Mouse (Mus musculus) kidney, postnatal 0 days (tissue): ENCODE measurements at regions not wholly inside any gene's neighbourhood (a gene's known extent, or its start where the extent isn't known, plus 50 kb on each side); places are given as distances from the start of the nearest gene placed in this dataset.

ENCODE experiments used
- ATAC-seq: fragments of 200-750 bp; cut with Nextera tagmentation; replicated peaks from 2 replicates; pipeline ENCODE4 v1.8.0; 2017; ENCODE audit warnings: low read depth, moderate number of reproducible peaks, moderate TSS enrichment, moderate library complexity; ENCODE audit not compliant: low FRiP score
- DNase-seq: peaks from one replicate; pipeline ENCODE4 v3.0.0-alpha.2; 2016; ENCODE audit warnings: low spot score
- H3K27ac ChIP-seq: fragments of 300-500 bp; sonication (generic); 2 replicates; pipeline ENCODE4 v1.5.1; 2014; ENCODE audit warnings: mild to moderate bottlenecking
- H3K27me3 ChIP-seq: fragments of 300-500 bp; sonication (generic); 2 replicates; pipeline ENCODE4 v1.6.1; 2014; ENCODE audit warnings: low read length, mixed read lengths; ENCODE audit not compliant: insufficient read depth
- H3K36me3 ChIP-seq: fragments of 300-500 bp; sonication (generic); 2 replicates; pipeline ENCODE4 v1.6.1; 2014; ENCODE audit warnings: low read length, mixed read lengths; ENCODE audit not compliant: insufficient read depth
- H3K4me1 ChIP-seq: fragments of 300-500 bp; sonication (generic); replicated peaks from 2 replicates; pipeline ENCODE4 v1.6.1; 2014; ENCODE audit warnings: antibody characterized with exemption, low read length, mixed read lengths; ENCODE audit not compliant: insufficient read depth
- H3K4me2 ChIP-seq: fragments of 300-500 bp; sonication (generic); 2 replicates; pipeline ENCODE4 v1.6.1; 2014; ENCODE audit warnings: mild to moderate bottlenecking, low read length, moderate library complexity, mixed read lengths
- H3K4me3 ChIP-seq: fragments of 300-500 bp; sonication (generic); replicated peaks from 2 replicates; pipeline ENCODE4 v1.5.1; 2014; ENCODE audit warnings: low read depth, low read length
- H3K9ac ChIP-seq: fragments of 300-500 bp; sonication (generic); 2 replicates; pipeline ENCODE4 v1.6.1; 2014; ENCODE audit warnings: low read depth, low read length
- H3K9me3 ChIP-seq: fragments of 300-500 bp; sonication (generic); replicated peaks from 2 replicates; pipeline ENCODE4 v1.6.1; 2016; ENCODE audit warnings: low read length, inconsistent platforms, mixed read lengths
- CTCF ChIP-seq: IDR thresholded peaks from 2 replicates; pipeline ENCODE4 v1.5.1; 2016; ENCODE audit warnings: antibody characterized with exemption, low read depth, mild to moderate bottlenecking, moderate library complexity
- WGBS: fragments of 180-500 bp; shearing (Covaris S2); extraction: QIAGEN DNeasy Blood & Tissue Kit; methylation state at CpG from one replicate; pipeline ENCODE4 v1.1.7; 2014; 5-methylcytosine and 5-hydroxymethylcytosine counted together

DNA sequence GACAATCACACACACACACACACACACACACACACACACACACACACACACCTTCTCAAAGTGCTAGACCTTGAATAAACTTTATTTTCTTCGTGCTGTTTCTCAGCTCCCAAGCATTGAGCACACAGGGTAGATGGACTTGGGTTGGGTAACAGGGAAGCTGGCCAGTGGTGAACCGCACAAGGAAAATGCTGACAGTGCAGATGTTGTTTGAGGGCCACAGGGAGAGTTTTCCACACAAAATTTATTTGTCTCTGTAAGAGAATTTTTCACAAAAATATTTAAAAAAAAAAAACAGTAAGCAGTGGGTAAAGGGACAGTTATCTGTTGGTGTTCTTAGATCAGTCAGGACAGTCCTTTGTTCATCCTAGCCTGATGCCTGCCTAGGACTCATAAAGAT is 110.8 kb upstream of the Usp24 start:
- Histone ChIP-seq H3K9ac (no peak overlapping the region), H3K4me2 (no peak overlapping the region), H3K4me3 (no peak overlapping the region), H3K27ac (no peak overlapping the region), H3K4me1 (peaks cover 3% of the 10 kb centered on the region; the same call in 1 of the 2 replicates), H3K36me3 (no peaks in the 10 kb centered on the region), H3K27me3 (no peaks in the 10 kb centered on the region), H3K9me3 (no peaks in the 10 kb centered on the region)
- ATAC-seq, result no peak
- WGBS, result 92% methylated on average over 2 of the region's 2 CpGs
- DNase-seq, result no peak
- no peak for TF ChIP-seq CTCF

GRCm38 (mm10) chr4:106206023-106206422 is 110.0 kb upstream of the Usp24 start:
- Histone ChIP-seq H3K36me3 (no peaks in the 10 kb centered on the region), H3K27ac (no peak overlapping the region), H3K9me3 (no peaks in the 10 kb centered on the region), H3K4me2 (no peak overlapping the region), H3K9ac (no peak overlapping the region), H3K4me3 (no peak overlapping the region), H3K27me3 (no peaks in the 10 kb centered on the region), H3K4me1 (no peaks in the 10 kb centered on the region)
- DNase-seq, result peak; percentile 23
- 36% methylated on average over 2 of the region's 2 CpGs for WGBS
- peak; percentile 52 for TF ChIP-seq CTCF
- ATAC-seq, result peak; percentile 65

DNA sequence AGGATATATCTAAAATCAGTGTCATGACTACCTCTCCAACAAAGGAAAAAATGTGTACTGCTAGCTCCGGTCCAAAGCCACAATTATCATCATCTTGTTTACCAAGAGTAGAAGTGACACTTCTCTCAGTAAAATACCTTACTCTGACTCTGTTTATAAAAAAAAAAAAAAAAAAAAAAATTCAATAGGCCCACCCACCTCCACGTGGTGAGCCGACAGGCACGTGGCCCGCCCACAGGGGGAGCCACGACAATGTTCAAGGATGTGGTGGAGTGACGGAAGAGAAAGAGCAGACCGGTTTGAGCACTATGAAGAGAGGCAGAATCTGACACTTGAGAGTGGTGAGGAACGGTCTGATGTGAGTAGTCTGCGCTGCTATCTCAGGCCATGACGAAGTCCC is 106.5 kb upstream of the Usp24 start:
- 87% methylated on average over 11 of the region's 11 CpGs for WGBS
- no peaks in the 10 kb centered on the region for H3K36me3 ChIP-seq
- no peaks in the 10 kb centered on the region for H3K9me3 ChIP-seq
- no peak for TF ChIP-seq CTCF
- H3K27me3 ChIP-seq, result no peaks in the 10 kb centered on the region
- no peak overlapping the region for H3K4me2 ChIP-seq
- ATAC-seq (no peak), DNase-seq (no peak)
- no peak overlapping the region for H3K9ac ChIP-seq
- H3K27ac ChIP-seq, result no peak overlapping the region
- no peaks in the 10 kb centered on the region for H3K4me1 ChIP-seq
- H3K4me3 ChIP-seq, result no peak overlapping the region

GRCm38 (mm10) chr4:106209975-106210374 is 106.0 kb upstream of the Usp24 start:
- Histone ChIP-seq H3K4me2 (no peak overlapping the region), H3K27ac (no peak overlapping the region), H3K9ac (no peak overlapping the region), H3K27me3 (no peaks in the 10 kb centered on the region), H3K9me3 (no peaks in the 10 kb centered on the region), H3K4me3 (no peak overlapping the region), H3K4me1 (no peaks in the 10 kb centered on the region), H3K36me3 (no peaks in the 10 kb centered on the region)
- DNase-seq, result no peak
- WGBS, result 96% methylated on average over 1 of the region's 1 CpGs
- ATAC-seq, result no peak
- TF ChIP-seq CTCF, result peak; percentile 23; the same call in 1 of the 2 replicates

DNA sequence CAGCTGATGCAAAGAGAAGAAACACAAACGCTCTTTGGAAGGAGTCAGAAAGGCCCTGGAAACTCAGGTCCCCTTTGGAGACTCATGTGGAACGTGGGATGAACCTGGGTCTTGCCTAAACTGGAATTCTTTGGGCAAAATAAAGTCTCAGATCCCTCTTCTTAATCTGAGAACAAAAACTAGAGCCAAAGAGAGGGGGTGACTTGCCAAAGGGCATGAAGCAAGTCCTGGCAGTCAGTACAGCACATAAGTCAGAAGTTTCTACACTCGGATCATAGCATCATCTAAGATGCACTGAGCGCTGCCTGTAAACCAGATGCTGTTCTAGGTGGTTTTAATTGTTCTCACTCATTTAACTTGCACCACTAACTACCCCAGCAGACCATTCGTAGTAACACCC is 101.8 kb upstream of the Usp24 start:
- Histone ChIP-seq H3K27me3 (no peaks in the 10 kb centered on the region), H3K27ac (no peak overlapping the region), H3K36me3 (no peaks in the 10 kb centered on the region), H3K4me2 (no peak overlapping the region), H3K4me3 (no peak overlapping the region), H3K9ac (no peak overlapping the region), H3K4me1 (no peaks in the 10 kb centered on the region), H3K9me3 (no peaks in the 10 kb centered on the region)
- no peak for ATAC-seq
- 90% methylated on average over 5 of the region's 5 CpGs for WGBS
- TF ChIP-seq CTCF, result no peak
- no peak for DNase-seq

DNA sequence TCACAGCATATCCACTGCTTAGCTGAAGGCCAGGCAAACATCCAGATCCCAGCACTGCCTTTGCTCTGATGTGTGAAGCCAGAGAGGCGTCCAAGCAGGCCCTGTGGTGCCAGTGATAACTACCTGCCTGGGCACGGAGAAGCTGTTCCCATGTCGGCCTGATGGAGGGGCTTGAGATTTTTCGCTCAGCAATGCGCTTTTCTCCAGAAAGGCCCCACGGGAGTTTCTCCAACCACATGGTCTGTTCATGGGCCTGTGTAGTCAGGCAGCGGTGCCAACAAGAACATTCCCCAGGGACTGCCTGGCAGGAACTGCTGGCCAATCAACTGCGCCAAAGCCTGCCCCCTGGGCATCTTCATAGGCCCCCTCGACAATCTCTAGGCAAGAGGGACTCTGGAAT is 95.4 kb upstream of the Usp24 start:
- no peak for TF ChIP-seq CTCF
- no peaks in the 10 kb centered on the region for H3K36me3 ChIP-seq
- H3K9ac ChIP-seq, result no peak overlapping the region
- H3K4me2 ChIP-seq, result no peak overlapping the region
- 75% methylated on average over 9 of the region's 9 CpGs for WGBS
- no peaks in the 10 kb centered on the region for H3K27me3 ChIP-seq
- H3K9me3 ChIP-seq, result no peaks in the 10 kb centered on the region
- H3K27ac ChIP-seq, result no peak overlapping the region
- no peak overlapping the region for H3K4me3 ChIP-seq
- DNase-seq (no peak), ATAC-seq (no peak)
- no peaks in the 10 kb centered on the region for H3K4me1 ChIP-seq

DNA sequence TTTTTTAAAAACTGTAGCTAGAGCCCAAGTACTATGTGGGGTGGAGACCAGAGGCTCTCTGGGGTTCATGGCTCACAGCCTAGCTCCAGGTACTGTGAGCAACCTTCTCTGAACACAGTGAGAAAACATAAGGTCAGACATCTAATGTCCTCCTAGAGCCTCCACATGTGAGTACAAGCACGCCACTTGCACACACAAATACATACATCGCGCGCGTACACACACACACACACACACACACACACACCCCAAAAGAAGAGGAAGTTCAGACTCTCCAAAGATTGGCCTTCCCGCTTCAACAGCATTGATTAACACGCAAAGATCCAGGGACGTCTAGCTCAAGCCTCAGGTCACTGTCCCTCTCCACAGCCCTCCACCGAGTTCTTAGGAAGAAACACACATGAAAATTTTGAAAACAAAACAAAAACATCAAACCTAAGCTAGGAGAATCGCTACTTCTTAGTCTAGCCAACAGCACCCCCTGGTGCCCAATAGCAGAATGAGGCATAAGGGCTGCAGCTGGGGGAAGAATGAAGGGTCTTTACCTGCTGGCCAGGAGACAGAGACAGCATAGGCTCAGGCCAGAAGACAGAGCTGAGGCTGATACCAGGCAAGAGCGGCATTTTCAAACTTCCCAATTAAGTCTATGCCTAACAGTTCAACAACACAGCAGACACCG is 90.7 kb upstream of the Usp24 start:
- Histone ChIP-seq H3K4me1 (no peaks in the 10 kb centered on the region), H3K9ac (no peak overlapping the region), H3K36me3 (no peaks in the 10 kb centered on the region), H3K9me3 (no peaks in the 10 kb centered on the region), H3K27ac (no peak overlapping the region), H3K27me3 (no peaks in the 10 kb centered on the region), H3K4me2 (peak overlapping the region; percentile 27; the same call in 1 of the 2 replicates), H3K4me3 (no peak overlapping the region)
- peak; percentile 81 for DNase-seq
- WGBS, result 56% methylated on average over 12 of the region's 12 CpGs
- TF ChIP-seq CTCF, result peak; percentile 89
- ATAC-seq, result no peak
